Mouse (Mus musculus): ENCODE measurements around the gene Grin3b.

DNA sequence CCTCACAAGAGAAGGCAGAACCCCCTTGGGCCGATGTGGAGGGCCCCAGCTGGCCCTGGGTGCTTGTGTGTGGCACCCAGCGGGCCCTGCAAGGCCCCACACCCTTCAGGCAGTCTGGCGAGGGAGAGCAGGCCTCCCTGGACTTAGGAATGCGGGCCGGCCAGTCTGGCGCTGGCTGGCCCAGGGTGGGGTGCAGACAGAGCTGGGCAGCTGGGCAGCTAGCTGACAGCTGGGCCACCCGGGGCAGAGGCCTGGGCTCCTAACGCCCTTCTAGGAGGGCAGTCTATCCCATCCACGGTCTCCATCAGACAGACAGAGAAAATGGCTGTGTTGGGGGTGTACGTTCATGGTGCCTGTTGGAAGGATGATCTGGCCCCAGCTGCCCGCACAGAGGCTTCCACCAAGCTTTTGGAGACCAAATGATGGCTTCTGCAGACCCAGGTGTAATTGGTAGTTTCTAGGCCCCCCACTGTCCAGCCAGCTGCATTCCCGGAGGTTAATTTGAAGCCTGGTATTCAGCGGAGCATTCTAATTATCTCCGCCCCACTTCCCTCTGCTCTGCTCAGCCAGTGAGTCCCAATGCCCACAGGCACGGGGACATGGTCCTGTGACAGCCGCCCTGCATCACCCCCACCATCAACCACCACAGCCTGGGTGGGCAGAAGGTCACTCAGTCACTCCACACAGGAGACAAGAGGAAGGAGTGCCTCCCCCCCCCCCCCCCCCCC lies 24.8 kb upstream of the Grin3b start:
- TF ChIP-seq CTCF (IDR thresholded peaks at IDR 0.05; ENCODE audit: insufficient read depth, low read length) (no peak), POLR2A (IDR thresholded peaks at IDR 0.05; ENCODE audit: borderline replicate concordance, extremely low read depth, low read depth, low read length) (no peak)
